Mouse (Mus musculus) brown adipose tissue, adult 24 weeks (tissue): ENCODE data around the gene Hoxb7. TPM values are rescaled to one million over a fixed set of nuclear protein-coding genes. Genes with fewer than 3 reads are reported as not detected.

Experiments
- H3K27ac ChIP-seq: fragments of 200-500 bp; replicated peaks from 2 replicates; pipeline ENCODE4 v1.5.1; 2012; ENCODE audit warnings: low read depth, mild to moderate bottlenecking, low read length
- H3K4me1 ChIP-seq: fragments of 200-500 bp; 2 replicates; pipeline ENCODE4 v1.6.1; 2012; ENCODE audit warnings: low read length, mixed read lengths; ENCODE audit not compliant: control insufficient read depth, insufficient read depth, insufficient read length
- H3K4me3 ChIP-seq: fragments of 200-500 bp; 2 replicates; pipeline ENCODE4 v1.5.1; 2012; ENCODE audit warnings: low read depth, mild to moderate bottlenecking, low read length, moderate library complexity; ENCODE audit not compliant: insufficient read depth
- polyA plus RNA-seq: library from polyadenylated mRNA; stranded (reverse); fragments of >200 nt; gene quantifications from 2 replicates; pipeline ENCODE4 v1.2.4, GENCODE M21; 2012; ENCODE audit not compliant: missing spikeins, insufficient read depth, insufficient read length

Hoxb7 gene
- 2.1 and 2.6 TPM in 2 replicates for polyA plus RNA-seq

DNA sequence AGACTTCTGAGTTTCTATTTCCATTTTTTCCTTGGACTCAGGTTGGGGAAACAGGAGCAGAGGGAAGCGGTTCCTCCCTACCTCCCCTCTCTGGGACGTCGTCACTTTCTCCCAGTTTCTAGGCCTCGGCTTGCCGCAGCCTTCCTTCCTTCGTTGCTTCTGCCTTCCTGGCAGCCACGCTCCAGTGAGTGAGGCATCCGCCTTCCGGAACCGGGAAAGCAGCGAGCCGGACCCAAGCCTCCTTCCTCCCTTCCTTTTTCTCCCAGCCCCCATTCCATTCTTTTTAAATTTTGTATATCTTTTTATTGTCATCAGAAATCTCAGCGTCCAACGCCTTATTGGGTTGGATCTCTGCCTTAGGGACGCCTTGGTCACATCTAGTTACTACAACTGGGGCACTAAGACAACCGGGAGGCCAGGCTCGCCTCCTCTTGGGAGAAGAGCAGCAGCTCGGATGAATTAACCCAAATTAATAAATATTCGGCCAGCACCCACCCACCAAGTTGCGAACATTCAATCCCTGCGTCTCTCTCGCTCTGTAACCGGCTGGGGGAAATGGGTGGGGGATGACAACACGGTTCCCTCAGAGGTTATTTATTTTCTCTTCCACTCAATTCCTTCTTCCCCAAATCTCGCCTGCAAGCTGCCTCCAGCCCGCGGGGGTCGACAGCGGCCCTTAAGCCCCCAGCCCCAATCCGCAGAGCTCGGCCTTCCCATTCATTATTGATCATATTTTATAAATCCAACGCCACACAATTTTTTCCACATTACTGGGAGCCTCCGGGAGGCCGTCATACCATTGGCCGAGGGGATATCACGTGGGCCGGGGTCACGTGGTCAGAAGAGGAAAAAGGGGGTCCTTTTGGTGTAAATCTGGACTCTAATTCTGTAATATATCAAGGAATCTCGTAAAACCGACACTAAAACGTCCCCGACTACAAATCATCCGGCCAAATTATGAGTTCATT, at the start of gene Hoxb7:
Hoxb7 (plus strand) TSS at position 853 of the 968 bp plus-strand sequence.
- Histone ChIP-seq H3K4me3 (peak within 1 kb of the TSS; percentile 77), H3K27ac (peak within 1 kb of the TSS; percentile 95), H3K4me1 (no peaks in the 10 kb centered on the region)

DNA sequence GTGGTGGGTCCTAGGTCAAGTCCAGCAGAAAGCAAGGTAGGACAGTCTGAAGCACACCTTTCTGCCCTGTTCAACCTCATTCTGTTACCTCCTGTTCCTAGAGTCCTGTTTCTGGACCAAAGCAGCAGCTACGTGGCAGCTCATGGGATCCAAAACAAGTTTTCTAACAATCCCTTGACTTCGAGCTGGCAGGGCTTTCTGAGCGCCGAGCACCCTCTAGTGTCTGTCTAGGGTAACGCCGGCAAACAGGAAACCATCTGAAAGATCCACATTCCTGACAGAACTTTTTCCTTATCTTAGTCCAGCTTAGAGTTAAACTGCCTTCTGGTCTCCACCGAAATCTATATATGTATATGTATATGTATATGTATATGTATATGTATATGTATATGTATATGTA, 46.2 kb upstream of the Hoxb7 start:
- H3K4me3 ChIP-seq: no peak overlapping the region
- no peak overlapping the region for H3K27ac ChIP-seq
- no peaks in the 10 kb centered on the region for H3K4me1 ChIP-seq

DNA sequence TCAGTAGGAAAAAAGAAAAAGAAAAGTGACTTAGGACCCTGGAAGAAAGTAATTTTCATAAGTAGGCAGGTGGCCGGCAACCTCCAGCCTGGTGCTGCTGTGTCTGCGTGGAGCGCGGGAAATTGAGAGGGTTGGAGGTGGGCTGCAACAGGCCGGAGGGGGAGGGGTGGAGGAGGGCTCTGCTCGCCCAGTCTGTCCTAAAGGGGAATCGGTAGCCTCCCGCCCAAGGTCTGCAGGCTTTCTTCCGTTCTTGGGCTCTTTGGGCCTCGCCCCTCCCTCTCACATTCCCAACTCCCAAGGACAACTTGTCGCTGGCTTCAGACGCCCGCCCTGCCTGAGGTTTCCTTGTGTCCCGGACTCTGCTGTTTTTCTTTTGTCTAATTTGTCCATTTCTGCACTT, 35.5 kb upstream of the Hoxb7 start:
- Histone ChIP-seq H3K4me1 (no peaks in the 10 kb centered on the region), H3K4me3 (no peak overlapping the region), H3K27ac (no peak overlapping the region)

DNA sequence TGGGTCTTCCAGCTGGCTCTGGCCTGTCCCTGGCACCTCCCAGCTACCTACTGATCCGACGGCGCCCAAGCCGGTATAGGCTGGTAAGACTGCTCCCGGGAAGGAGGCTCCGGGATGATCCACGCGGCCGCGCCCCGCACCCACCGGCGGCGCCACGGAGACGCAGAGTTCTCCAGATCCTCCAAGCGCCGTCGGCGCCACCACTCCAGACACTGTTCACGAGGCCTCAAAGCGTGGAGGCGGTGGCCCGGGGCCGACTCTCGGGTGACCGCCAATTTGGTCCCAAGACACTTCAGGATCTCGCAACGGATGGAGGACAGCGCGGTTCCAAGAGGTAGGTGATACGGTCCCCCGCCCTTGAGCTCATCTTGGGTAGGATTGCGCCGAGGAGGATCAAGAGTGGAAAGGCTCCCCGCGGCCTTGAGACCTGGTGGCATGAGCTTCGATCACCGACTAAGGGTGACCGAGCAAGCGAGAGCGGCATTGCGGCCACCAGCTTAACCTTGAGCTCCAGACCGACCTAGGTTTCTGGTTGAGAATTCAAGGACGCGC, 34.9 kb upstream of the Hoxb7 start:
- no peak overlapping the region for H3K4me3 ChIP-seq
- no peaks in the 10 kb centered on the region for H3K4me1 ChIP-seq
- H3K27ac ChIP-seq: no peak overlapping the region

DNA sequence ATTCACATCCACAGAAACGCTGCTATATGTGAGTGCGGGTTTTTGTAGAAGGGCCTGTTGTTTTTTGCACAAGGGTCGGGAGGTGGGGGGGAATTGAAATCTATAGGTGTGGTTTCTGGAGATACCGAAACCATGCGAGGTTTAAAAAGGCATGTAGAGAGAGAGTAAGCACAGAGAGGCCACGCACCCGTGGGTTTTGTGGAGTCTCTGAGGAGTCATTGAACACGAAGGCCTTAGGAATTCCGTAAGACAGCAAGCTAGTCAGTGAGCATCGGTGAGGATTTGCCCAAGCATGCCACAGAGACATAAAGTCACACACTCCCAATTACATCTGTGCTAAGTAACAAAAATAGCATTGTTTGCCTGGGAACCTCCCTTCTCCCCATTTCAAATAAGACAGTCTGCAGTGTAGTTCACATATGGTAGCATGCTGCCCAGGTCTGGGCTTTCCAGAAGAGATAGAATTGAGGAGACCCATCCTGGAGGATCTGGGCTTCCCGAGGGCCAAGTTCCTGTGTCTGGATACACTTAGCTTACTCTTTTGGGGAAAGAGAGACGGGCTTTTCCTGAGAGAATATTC, 33.8 kb upstream of the Hoxb7 start:
- H3K27ac ChIP-seq: no peak overlapping the region
- H3K4me3 ChIP-seq: no peak overlapping the region
- no peaks in the 10 kb centered on the region for H3K4me1 ChIP-seq

DNA sequence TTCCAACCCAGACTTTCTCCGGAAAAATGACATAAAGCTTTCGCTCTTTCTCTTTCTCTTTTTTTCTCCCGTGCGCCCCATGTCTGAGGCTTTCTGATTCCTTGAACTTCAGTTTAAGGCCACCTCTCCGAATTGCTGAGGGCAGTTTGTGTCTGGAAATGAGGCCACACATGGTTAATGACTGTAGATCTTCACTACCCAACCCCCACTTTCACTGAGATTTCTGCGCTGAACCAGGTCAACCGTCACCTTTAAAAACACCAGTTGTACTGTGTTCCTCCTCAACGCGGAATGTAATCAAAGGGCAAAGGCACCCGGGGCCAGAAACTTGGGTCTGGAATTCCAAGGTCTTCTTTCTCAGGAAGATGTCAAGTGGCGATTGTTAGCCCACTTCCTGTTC, 32.2 kb upstream of the Hoxb7 start:
- Histone ChIP-seq H3K4me3 (no peak overlapping the region), H3K27ac (no peak overlapping the region), H3K4me1 (no peaks in the 10 kb centered on the region)

DNA sequence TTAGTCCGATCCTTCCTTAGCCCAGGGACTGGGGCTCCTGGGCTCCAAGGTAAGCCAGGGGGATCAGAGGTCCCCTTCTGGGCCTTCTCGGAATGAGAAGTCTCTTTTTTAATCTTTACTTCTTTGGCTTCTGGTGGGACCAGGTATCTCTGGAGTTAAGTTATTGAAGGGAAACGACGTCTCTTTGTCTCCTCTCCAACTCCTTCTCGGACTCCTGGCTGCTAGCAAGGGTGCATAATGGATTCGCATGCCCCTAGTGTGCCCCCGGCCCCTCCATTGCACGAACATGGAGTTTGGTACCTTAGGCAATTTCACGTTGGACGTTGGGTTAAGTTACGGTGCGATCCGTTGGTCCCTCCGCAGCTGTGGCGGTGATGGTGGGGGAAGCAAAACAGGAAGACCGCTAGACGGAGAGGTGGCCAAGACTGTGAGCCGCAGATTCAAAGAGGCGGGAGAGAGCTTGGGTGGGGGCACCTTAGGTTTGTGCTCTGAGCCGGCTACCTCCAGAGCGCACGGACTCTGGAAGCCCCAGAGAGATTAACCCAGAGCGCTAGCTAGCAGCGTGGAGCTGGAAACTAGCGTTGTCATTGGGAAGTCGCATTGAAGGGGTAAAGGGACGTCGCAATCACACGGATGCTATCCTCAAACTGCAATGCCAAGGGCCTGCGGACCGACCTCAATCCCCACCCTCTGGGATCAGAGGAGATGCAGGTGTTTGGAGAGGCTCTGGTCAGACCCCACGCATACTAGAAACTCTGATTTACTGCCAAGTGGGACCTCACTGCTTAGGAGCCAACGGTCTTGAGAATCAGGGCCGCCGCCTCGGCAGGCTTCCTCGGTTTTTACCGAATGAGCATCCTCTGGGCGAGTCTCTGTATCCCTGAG, 31.1 kb upstream of the Hoxb7 start:
- Histone ChIP-seq H3K27ac (no peak overlapping the region), H3K4me1 (no peaks in the 10 kb centered on the region), H3K4me3 (no peak overlapping the region)

DNA sequence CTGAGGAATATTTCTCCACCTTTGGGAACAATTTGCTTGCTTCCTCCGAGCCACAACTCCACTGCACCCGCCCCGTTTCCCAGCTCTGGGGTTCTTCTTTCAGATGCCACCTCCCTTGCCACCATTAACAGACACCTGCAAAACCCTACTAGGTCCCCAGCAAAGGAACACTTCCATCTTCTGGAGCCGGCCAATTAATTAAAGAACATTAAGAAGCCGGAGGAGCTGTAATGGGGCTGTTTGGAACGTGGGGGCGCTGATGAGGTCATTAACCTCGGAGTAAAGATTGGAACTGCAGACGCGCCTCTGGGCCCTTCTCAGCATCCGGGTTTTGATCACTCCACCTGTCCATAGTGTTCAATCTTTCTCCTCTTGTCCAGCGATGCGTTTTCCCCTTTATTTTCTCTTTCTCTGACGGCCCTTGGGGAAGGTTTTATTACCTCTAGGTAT, 30.4 kb upstream of the Hoxb7 start:
- H3K4me3 ChIP-seq: no peak overlapping the region
- H3K27ac ChIP-seq: no peak overlapping the region
- no peaks in the 10 kb centered on the region for H3K4me1 ChIP-seq

DNA sequence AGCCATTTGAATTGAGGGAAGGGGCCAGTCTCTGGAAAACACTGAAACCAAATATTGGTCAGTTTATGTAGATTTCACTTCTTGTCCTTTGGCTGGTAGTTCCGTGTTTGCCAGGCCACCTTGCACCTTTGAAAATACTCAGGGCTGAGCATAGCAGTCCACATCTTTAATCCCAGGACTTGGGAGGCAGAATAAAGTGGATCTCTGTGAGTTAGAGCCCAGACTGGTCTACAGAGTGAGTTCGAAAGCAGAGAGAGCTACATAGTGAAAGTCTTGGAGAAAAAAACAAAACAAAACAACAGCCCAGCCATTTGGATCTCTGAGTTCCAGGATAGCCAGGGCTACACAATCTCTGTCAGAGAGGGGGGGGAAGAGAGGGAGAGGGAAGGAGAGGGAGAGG, 29.3 kb upstream of the Hoxb7 start:
- Histone ChIP-seq H3K4me3 (no peak overlapping the region), H3K4me1 (no peaks in the 10 kb centered on the region), H3K27ac (no peak overlapping the region)

DNA sequence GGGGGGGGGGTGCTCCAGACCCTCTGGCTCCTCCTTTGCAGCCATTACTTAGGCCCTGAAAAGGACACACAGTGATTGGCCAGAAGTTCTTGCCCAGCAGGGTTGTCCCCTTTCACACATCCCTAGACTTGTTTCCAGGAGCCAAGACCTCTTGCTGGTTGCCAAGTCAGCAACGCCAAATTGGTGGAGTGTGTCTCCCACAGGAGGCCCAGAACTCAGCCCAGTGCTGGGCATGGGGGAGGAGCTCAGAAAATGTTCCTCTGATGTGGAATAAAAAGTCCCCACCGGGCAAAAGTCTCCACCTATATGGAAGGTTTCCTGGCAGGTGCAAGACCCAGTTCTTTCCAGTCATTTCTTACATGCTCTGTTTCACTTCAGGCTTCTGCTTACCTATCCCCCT, 27.4 kb upstream of the Hoxb7 start:
- H3K27ac ChIP-seq: no peak overlapping the region
- H3K4me3 ChIP-seq: no peak overlapping the region
- no peaks in the 10 kb centered on the region for H3K4me1 ChIP-seq

DNA sequence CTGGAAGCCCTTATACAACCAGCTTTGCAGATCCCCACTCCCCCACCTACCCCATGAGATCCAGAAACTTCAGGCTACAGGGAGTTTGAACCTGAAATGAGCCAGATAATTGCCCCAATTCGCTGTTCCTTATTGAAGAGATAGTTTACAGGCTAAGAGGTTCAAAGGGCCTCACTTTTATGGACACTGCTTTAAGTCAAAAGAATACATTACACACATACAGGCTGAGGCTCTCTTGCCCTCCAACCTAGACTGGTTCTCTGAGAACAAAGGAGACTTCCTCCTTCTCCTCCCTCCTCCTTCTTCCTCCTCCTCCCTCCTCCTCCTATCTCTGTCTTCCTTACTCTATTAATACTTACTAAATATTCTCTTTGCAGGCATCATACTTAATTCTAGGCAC, 26.9 kb upstream of the Hoxb7 start:
- H3K4me1 ChIP-seq: no peaks in the 10 kb centered on the region
- no peak overlapping the region for H3K27ac ChIP-seq

DNA sequence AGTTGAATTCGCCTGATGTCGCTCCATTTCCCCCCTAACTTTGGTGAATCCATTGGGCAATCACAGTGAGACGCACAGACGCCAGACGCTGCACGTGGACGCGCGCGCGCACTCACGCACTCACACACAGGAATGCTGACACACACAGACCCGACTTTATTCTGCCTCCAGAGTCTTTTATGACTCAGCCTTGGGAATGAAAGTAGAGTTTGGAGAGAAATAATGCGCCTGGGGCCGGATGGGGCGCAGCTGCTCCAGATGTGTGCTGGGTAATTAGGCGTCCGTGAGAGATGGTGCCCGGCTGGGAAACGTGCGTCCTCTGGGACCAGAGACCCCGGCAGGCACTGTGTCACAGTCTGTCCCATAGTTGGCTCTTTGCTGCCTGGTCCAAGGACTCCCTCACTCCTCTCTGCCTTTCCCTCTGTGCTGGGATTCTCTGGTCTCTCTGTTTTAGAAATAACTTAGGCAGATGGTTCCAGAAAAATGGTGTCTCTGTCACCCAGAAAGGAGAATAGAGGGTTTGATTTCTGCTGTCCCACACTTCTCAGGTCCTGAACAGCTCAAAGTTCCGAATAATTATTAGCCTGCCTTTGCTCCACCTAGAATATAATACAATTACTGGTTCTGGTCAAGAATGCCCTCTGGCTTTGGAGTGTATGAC, 26.0 kb upstream of the Hoxb7 start:
- Histone ChIP-seq H3K4me1 (no peaks in the 10 kb centered on the region), H3K4me3 (no peak overlapping the region), H3K27ac (no peak overlapping the region)

More for the DNA sequence above, 26.9 kb upstream of the Hoxb7 start:
- no peak overlapping the region for H3K4me3 ChIP-seq

DNA sequence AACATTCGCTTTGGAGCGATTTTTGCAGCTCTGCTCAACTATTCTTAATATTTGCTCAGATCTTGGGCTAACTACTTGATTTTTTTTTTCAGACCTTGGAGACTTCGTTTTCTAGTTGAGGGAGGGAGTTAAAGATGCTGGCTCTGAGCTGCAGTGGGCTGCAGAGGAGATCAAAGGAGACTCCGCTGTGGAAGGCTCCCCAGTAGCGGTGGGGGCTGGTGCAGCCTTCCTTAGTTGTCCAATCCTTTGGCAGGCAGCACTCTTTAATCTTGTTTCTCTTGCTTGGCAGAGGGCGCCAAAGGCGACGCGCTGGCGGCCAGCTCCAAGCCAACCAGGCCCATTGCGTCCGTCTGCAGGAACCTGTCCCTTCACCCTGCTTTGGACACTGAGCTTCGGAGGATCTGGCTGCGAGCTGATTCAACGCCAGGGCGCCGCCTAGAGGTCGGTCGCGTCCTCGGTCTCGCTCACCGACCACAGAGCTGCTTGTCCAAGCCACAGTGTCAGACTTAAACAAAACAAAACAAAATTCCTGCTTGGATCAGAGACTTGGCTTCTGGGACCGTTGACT, 25.0 kb upstream of the Hoxb7 start:
- H3K27ac ChIP-seq: no peak overlapping the region
- H3K4me1 ChIP-seq: no peaks in the 10 kb centered on the region
- H3K4me3 ChIP-seq: no peak overlapping the region

DNA sequence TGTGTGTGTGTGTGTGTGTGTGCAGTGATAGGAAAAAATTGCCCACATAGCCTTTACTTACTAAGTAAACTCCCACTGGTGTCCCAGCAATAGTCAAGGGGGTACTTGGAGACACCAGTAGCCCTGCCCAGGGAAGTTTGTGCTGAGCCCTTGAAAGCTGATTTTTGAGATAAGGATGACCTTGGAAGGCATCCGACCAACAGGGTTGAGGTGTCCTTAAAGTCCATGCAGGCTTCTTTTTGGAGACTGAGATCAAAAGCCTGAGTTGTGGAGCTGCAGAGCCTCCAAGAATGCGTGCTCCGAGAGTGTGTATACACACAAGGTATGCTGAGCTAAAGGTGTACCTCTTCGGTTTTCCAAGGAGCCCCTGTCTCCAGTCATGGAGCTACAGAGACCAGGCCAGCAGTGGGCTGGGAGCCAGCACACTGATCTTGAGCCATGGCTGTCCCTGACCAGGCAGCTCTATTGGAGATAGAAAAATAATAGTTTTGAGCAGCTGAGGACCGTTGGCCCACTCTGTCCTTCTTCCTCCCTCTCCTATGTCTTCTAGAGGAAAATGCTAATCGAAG, 24.1 kb upstream of the Hoxb7 start:
- Histone ChIP-seq H3K4me3 (no peak overlapping the region), H3K4me1 (no peaks in the 10 kb centered on the region), H3K27ac (no peak overlapping the region)
